Mouse (Mus musculus) spleen, postnatal 0 days (tissue): Measurements from ENCODE around the gene Trp73. TPM values are rescaled to one million over a fixed set of nuclear protein-coding genes. Genes with fewer than 3 reads are reported as not detected.

Source experiments
- polyA plus RNA-seq: library from polyadenylated mRNA; unstranded; fragments of >200 nt; fragmentation: Nextera tagmentation; extraction: Ambion mirVana; gene quantifications from 2 replicates; pipeline ENCODE4 v1.2.1, GENCODE M21; 2015

The Trp73 gene
- polyA plus RNA-seq = 0.02 and 0.05 TPM in 2 replicates

GRCm38 (mm10) chr4:154140182-154140212, at the start of gene Trp73:
Trp73 (minus strand) TSS chr4:154140208.

DNA sequence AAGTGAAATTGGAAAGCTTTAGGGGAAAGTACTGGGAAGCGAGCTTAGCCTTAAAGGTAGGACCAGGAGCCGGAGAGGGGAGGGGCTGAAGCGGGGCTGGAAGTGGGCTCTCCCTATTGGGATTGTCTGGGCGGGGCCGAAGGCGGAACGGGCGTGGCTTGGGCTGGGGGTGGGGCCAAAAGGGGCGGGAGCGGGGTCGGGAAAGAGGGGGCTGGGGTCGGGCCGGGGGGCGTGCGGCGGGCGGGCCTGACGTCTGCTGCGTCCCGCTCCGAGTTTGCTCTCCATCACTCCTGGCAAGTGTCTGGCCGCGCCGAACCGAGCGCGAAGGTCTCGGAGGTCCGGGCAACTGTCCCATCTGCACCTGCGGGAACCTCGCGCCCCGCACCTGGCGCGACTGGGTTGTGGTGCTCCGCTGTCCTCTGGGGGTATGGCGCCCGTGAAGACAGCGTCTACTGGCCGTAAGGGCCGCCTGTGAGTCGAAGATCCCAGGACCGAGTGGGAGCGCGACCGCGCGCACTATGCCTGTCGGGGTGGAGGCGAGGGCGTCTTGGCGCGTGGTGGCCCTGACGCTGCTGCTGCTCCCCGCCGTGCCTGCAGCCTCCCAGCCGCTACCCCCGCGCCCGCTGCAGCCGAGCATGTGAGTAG, 30.6 kb upstream of the Trp73 start, which contains the start of gene Megf6:
Megf6 (plus strand) TSS at position 225 of the 645 bp plus-strand sequence.

GRCm38 (mm10) chr4:154160538-154161390, 20.8 kb upstream of the Trp73 start, which contains the start of gene Tprgl:
Tprgl (minus strand) TSS chr4:154160666.

GRCm38 (mm10) chr4:154142211-154143040, 2.4 kb upstream of the Trp73 start, which contains the start of gene Wrap73:
Wrap73 (plus strand) TSS chr4:154142372.

DNA sequence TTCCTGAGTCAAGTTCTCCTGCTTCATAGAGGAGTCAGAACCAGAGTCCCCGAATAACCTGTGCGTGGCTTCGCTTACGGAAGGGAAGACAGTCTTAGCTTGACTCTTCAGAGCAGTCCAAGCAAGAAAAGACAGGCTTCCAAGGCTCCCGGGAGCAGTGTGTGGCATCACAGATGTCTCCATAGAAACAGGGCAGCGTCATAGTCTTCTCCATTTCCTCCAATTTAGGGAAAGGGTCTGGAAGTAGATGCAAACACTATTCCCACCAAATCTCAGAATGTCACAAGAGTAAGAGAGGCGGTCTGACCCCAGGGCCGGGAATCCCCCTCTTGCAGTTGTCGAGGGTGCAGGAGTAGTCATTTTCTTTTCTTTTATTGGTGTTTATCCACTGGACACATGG, 97.4 kb downstream of the Trp73 start, which contains the start of gene Ccdc27:
Ccdc27 (minus strand) TSS at position 101 of the 400 bp plus-strand sequence.

GRCm38 (mm10) chr4:154025641-154026440, 114.2 kb downstream of the Trp73 start, which contains the start of gene Smim1:
Smim1 (minus strand) TSS chr4:154026230.

GRCm38 (mm10) chr4:154011646-154012089, 128.3 kb downstream of the Trp73 start, which contains the start of gene Lrrc47:
Lrrc47 (plus strand) TSS chr4:154011731.

Other genes with a start within 250 kb of the Trp73 start
- 85.2 and 91.5 TPM in 2 replicates for gene A430005L14Rik, start 183.0 kb downstream of the Trp73 start, polyA plus RNA-seq
- 10.0 and 12.8 TPM in 2 replicates for gene Dffb, start 165.1 kb downstream of the Trp73 start, polyA plus RNA-seq
- gene Cep104, start 165.0 kb downstream of the Trp73 start, polyA plus RNA-seq = 6.7 and 7.2 TPM in 2 replicates
- gene Lrrc47, start 128.5 kb downstream of the Trp73 start, polyA plus RNA-seq = 18.6 and 20.9 TPM in 2 replicates
- gene Smim1, start 114.0 kb downstream of the Trp73 start, polyA plus RNA-seq = 236 and 280 TPM in 2 replicates
- 0.06 and 0.10 TPM in 2 replicates for gene Ccdc27, start 97.5 kb downstream of the Trp73 start, polyA plus RNA-seq
- gene Wrap73, start 2.2 kb upstream of the Trp73 start, polyA plus RNA-seq = 29.9 and 30.1 TPM in 2 replicates
- gene Tprgl, start 20.5 kb upstream of the Trp73 start, polyA plus RNA-seq = 165 and 167 TPM in 2 replicates
- 20.0 and 26.6 TPM in 2 replicates for gene Megf6, start 30.5 kb upstream of the Trp73 start, polyA plus RNA-seq
- gene Arhgef16, start 161.5 kb upstream of the Trp73 start, polyA plus RNA-seq = 0.63 and 0.79 TPM in 2 replicates
- not detected in 2 replicates for gene B230104I21Rik, start 195.9 kb upstream of the Trp73 start, polyA plus RNA-seq